Mouse (Mus musculus) 3T3-L1 (cell line): ENCODE results near the gene Sgpp2.

Experiments used
- DNase-seq: peaks from one replicate; pipeline ENCODE4 v3.0.0-alpha.2; 2015; ENCODE audit warnings: low read depth, low spot score

Gene Sgpp2

DNA sequence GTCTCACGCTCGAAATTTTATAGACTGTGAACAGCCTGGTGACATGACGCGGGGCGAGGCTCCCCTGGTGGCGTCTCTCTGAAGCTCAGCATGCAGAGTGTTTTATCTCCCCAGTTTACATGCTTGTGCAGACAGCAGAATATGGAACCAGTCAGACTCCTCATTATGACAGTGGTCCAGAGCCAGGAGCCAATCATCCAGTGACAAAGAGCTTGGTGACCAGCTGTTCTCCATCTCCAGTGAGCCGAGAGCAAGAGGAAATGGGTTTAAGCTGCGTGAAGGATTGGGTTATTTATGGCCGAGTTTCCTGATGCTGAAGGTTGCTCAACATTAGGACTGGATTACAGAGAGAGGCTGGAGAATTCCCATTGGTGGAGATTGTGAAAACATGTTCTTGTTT, 28.1 kb downstream of the Sgpp2 start:
- DNase-seq = no peak

- DNase-seq = no peak
These were observed 29.8 kb downstream of the Sgpp2 start for GRCm38 (mm10) chr1:78339941-78340340.

DNA sequence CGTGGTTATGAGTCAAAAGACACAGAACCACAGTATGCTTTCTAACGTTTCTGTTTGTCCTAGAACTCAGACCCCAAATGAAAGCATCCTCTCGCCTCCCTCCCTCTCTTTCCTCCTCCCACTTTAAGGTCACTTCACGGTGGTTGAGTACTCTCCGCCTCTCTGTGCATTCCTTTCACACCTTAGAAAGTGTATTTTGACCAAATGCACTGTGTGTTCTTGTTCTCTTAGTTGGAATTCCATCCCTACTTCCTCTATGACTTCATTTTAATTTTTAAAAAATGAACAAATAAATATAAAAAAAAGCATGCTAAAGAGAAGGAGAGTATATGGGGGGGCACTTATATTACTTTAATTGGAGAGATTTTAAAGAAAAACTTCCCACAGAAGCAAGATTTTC, 30.4 kb downstream of the Sgpp2 start:
- no peak for DNase-seq

DNA sequence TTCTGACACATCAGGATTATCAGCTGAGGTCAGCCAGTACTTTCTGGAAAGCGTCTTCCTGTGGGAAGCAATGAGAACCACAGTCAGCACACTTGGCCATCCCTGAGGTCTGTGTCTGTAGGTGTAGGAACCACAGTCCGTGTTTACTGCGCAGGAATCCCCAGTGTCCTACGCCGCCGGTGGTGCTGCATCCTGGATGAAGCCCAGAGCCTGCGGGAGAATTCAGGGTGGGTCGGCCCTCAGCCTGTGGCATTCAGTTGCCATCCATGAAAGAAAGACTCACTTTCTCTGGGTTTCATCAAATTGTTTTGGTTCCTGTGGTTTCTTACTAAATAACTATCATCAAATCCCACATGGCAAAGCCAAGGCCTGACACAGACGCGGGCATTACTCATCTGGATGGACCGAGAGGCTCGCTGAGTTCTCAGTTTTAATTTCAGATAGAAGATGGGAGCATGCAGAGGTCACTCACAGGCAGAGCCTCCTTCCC, 37.2 kb downstream of the Sgpp2 start:
- peak; percentile 98 for DNase-seq

DNA sequence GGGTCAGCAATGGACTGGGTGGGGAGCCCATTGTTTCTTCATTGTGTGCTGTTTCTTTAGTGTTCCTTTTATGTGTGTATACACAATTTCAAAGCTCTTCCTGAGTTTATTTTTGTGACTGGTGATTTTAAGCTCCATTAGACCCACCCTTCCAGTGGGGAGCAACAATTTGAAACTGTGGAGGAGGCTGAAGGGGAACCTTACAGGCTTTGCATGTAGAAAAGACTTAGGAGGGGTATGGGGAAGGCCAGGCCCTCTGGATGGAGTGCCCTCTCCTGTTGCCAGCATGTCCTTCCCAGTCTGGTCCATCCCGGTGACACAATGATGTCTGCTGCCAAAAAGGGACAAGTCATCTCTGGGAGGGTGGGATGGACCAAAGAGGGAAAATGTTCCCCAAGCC, 39.1 kb downstream of the Sgpp2 start:
- no peak for DNase-seq

DNA sequence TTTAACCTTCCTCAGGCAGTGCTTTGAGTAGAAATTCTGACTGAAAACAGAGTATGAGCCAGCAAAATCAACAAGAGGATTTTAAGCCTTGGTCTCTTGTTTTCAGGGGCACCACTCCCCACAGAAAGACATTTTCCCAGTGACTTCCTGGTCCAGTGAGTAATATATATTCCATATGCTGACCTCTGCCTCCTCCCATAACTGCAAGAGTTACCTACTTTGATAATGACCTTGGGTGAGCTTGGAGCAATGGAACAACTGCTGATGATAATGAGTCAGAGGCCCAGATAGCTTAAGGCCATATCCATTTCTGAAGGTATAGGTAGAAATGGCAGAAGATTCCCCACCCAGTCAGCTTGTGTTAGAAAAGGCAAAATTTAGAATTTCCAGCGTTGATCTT, 43.1 kb downstream of the Sgpp2 start:
- DNase-seq = no peak

GRCm38 (mm10) chr1:78355123-78355522, 45.0 kb downstream of the Sgpp2 start:
- DNase-seq = peak; percentile 58

DNA sequence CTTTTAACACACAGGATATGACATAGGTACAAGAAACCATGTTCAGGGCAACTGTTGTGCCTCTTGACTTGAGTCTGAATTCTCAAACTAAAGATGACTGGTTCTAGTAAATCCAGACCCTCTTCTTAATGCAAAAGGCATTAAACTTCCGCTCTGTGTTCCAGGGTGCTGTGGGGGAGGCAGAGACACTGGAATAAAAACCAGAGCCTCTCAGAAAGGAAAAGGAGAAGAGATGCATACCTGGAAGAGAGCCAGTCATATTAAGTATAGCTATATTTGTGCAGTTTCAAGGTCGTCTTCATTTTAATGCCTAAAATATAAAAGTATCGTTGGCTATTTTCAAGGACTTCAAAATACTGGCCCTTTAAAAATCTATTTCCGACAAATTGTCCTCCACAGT, 47.3 kb downstream of the Sgpp2 start:
- DNase-seq = no peak

GRCm38 (mm10) chr1:78357868-78358267, 47.7 kb downstream of the Sgpp2 start:
- DNase-seq = no peak

GRCm38 (mm10) chr1:78363965-78364889, 54.1 kb downstream of the Sgpp2 start:
- no peak for DNase-seq

GRCm38 (mm10) chr1:78367806-78368205, 57.7 kb downstream of the Sgpp2 start:
- no peak for DNase-seq

DNA sequence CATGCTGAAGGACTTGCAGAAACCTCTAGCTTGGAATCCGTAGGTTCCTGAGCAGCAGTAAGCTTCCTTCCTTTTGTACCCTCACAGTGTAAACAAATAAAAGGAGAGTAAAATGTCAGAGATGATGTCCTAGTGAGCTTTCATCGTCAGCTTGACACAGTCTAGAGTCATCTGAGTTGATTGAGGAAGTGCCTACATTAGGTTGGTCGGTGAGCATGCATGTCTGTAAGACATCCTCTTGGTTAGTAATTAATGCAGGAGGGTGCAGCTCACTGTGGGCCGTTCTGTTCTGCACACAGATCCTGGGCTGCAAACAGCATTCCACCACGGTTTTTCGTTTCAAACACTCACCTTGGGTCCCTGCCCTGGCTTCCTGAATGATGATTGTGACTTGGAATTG, 60.0 kb downstream of the Sgpp2 start:
- no peak for DNase-seq

DNA sequence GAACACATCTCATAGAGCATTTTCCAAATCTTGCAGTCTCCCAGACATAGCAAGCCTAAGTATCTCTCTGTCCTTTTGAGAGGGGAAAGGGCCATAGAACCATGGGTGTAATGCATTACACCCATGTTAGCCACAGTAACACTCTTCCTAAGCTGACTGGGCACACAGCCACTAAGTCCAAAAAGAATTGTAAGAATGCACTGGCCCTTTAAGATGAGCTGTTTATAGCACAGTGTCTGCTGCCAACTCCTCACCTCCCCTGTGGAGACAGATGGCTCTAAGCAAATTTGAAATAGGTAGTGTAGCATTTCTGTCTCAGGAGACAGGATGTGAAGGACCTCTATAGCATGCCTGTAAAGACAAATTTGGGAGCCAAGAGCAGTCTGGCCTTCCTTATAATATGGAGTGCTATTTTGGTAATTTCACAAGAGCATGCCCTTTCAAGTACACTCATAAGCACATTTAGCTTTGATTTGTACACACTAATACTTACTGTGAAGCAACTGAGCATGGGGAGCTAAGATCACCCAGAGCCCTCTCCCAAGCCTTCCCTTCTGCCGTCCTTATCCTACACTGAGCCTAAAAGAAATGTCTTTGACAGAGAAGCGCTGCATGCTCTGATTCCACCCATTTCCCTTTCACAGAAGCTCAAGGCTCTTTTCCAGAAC, 61.6 kb downstream of the Sgpp2 start:
- DNase-seq = peak; percentile 62

- no peak for DNase-seq
These were observed 62.2 kb downstream of the Sgpp2 start for GRCm38 (mm10) chr1:78372316-78372715.

DNA sequence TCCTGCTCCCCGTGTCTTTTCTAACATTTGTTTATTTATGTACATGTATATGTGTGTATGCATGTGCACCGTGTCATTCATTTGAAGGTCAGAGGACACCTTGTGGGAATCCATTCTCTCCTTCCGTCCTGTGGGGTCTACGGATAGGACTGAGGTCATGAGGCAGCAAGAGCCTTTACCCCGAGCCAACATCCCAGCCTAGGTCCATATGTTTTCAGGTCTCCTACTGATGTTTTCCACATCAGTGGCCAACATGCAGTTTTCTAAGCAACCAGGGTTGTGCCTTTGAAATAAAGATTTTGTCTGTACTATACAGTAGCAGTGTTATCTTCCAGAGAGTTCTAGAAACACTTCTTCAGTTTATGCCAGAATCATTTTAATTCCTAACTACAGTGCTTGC, 63.7 kb downstream of the Sgpp2 start:
- DNase-seq = no peak

- DNase-seq = no peak
These were observed 64.9 kb downstream of the Sgpp2 start for GRCm38 (mm10) chr1:78375058-78375457.

- no peak for DNase-seq
These were observed 70.8 kb downstream of the Sgpp2 start for GRCm38 (mm10) chr1:78380950-78381349.

- DNase-seq = peak; percentile 61
These were observed 77.7 kb downstream of the Sgpp2 start for GRCm38 (mm10) chr1:78387854-78388253.

GRCm38 (mm10) chr1:78388848-78389247, 78.7 kb downstream of the Sgpp2 start:
- DNase-seq = no peak

DNA sequence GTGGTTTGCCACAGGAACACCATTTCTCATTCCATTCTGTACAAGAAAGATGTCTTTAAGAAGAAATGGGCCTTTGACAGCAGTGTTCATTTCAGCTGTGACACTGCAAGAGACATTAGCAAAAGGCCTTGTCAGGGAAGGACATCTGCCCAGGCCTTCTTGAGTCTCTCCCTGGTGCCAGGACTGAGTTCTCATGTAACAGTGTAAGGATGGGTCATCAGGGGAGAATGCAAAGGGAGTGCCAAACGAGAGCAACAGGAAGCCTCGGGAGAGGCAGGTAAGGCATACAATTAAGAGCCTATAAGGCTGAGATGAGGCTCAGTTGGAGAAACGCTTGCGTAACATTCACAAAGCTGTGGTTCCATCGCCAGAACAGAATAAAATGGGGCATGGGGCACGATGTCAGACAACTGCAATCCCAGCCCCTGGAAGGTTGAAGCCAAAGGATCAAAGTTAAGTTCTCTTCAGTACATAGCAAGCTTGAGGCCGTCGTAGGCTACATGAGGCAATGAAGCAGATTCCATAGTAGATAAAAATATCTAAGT, 85.1 kb downstream of the Sgpp2 start:
- peak; percentile 72 for DNase-seq

GRCm38 (mm10) chr1:78395737-78396136, 85.6 kb downstream of the Sgpp2 start:
- peak; percentile 63 for DNase-seq

DNA sequence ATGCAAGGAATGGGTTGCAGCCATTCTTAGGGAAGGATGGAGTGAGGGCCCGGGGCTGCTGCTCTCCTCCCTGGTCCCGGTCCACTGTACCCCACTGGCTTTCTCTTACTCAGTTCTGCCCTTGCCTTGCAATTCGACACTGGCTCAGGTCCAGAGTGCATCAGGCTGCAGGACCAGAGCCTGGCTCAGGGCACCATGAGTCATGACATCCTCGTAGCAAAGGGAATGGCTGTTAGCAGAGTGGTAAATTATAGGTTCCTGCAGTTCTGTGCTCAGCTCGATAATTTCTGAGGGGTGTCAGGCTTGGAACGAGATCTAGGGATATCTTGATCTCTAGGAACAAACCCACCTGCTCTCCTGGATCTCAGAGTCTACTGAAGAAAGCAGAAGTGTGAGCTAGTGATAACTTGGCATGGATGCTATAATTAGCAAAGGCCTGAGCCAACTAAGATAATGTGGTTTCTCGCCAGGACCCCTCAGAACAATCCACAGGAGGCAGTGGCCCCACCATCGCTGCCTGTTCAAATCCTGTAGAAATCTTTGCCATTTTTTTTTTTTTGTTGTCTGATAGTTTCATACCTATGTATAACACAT, 86.3 kb downstream of the Sgpp2 start:
- DNase-seq = peak; percentile 92
